Mouse (Mus musculus) left cerebral cortex, postnatal 4 days (tissue): ENCODE results near the gene Elk4. TPM values are rescaled to one million over a fixed set of nuclear protein-coding genes. Genes with fewer than 3 reads are reported as not detected.

Source experiments
- DNase-seq: peaks from one replicate; pipeline ENCODE4 v3.0.0-alpha.2; 2022
- intact Hi-C: fragments of 180-260 bp; cut with DNase I; formaldehyde crosslinking; loops from one replicate; pipeline ENCODE4 v1.15.1; 2025
- total RNA-seq, 2 experiments: library from RNA; stranded (reverse); gene quantifications; 2 replicates each; pipeline ENCODE4 v1.2.3; 2021

The Elk4 gene
- 10 to 100 TPM; 53.0 to 56.1 TPM for total RNA-seq

DNA sequence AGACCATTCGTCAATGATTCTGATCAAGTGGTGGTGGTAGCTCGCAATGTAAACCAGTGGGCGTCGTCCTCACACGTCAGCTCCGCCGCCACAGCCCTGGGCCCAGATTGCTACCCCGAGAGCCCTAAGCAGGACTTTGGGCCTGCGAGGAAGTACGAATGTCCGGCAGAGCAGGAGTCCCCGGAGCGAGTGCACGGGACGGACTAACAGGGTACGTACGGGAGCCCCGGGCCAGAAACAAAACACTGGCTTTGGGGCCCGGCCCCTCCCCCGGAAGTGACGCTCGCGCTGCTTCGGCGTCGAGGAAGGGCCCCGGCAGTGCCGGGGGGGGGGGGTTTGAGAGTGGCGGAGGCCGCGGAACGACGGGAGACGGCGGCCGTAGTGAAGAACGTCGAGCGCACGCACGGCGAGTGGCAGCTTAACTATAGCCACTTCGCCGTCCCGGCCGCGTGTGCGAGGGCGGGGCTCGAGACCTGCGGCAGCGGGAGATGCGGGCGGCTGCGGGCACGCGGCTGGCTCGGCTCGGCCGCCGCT, at the start of gene Elk4:
Gene Elk4 (plus strand): TSS at position 326 of the 534 bp plus-strand sequence.
- DNase-seq = peak; percentile 89
- intact Hi-C loops = no loop called here

GRCm38 (mm10) chr1:131961004-131961403, 46.4 kb upstream of the Elk4 start:
- no peak for DNase-seq
- intact Hi-C loops = no loop called here

- intact Hi-C loops = no loop called here
These were observed 44.8 kb upstream of the Elk4 start, which contains the start of gene Slc45a3 for GRCm38 (mm10) chr1:131962606-131963084. Slc45a3 (plus strand) TSS chr1:131962967.

DNA sequence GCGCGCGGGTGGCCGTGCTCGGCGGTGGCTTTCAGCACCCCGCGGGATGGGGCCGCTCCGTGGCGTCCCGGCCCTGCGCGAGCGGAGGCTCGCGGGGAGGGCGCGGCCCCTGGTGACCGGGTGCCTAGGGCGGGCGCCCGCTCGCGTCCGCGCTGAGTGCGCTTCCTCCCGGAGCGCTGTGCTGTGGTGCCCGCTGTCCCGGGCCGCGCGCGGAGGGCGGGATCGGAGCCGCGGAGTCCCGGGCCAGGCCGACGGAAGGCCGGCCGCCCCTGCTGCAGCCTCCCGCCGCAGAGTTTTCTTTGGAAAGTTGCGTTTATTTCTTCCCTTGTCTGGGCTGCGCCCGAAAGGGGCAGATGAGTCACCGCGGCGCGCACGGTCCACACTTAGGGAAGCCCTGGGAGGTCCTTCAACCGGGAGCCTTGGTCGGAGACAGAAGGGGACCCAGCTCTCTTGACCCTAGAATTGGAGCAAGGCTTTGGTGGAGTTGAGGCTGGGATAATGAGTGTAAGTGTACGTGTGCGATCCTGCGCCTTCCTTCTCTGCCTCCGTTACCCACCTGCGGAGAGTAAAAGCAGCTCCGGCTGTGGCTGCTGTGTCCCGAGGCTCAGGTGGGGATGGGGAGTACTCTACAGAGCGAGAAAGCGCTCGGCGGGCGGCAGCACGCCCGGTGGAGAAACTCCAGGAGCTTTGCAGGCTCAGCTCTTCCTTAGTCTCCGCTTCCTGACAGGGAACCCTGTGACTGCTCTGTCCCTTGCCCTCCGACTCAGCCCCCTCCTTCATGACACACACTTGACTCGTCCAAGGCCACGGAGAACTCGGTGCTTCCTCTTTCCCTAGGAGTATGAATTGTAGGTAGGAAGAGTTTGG, 44.1 kb upstream of the Elk4 start:
- intact Hi-C loops = no loop called here
- DNase-seq = no peak

More at GRCm38 (mm10) chr1:131962606-131963084, 44.8 kb upstream of the Elk4 start, which contains the start of gene Slc45a3:
- DNase-seq = no peak

DNA sequence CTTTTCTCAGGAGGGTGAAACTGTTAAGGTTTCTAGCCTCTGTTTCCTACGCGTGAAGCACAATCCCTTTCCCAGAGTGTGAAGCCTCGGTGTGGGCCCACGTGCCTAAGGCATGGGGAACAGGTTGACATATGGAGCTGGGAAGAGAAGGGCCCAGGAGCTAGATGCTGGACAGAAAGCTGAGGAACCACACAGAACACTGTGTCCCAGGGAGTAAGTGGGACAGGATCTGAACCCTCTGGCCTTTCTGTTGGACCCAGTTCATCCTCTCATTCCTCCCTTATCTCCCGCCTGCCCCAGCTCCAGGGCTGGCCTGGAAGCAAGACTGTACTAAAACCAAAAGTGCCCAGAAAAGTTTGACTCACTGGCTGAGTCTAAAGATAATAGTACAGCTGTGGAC, 43.3 kb upstream of the Elk4 start:
- intact Hi-C loops = no loop called here
- no peak for DNase-seq

- intact Hi-C loops = no loop called here
- DNase-seq = no peak
These were observed 42.8 kb upstream of the Elk4 start for GRCm38 (mm10) chr1:131964580-131964979.

- DNase-seq = no peak
- intact Hi-C loops = no loop called here
These were observed 41.6 kb upstream of the Elk4 start for GRCm38 (mm10) chr1:131965818-131966217.

- DNase-seq = no peak
- intact Hi-C loops = no loop called here
These were observed 40.1 kb upstream of the Elk4 start for GRCm38 (mm10) chr1:131967336-131967735.

DNA sequence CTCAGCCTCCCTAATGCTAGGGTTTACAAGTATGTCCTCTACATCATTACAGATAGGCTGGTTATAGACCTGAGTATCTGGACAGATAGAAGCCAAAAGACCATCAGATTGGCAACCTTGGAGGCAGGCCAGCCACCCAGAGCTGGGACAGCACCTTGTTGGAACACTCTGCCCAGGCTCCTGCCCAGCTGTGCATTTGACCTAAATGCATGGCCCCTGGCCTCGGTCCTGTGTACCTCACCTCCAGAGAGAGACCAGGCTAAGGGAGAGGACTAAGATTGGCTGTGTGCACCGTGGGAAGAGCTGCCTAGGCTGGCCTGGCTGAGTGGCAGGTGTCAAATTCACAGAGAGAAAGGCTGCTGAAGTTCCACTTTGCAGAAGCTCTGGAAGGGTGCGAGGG, 38.9 kb upstream of the Elk4 start:
- DNase-seq = no peak
- intact Hi-C loops = no loop called here

- DNase-seq = no peak
- intact Hi-C loops = no loop called here
These were observed 38.4 kb upstream of the Elk4 start for GRCm38 (mm10) chr1:131968983-131969382.

GRCm38 (mm10) chr1:131969825-131970224, 37.6 kb upstream of the Elk4 start:
- intact Hi-C loops = no loop called here
- no peak for DNase-seq

GRCm38 (mm10) chr1:131970322-131970660, 37.1 kb upstream of the Elk4 start:
- no peak for DNase-seq
- intact Hi-C loops = no loop called here

- intact Hi-C loops = no loop called here
- no peak for DNase-seq
These were observed 36.5 kb upstream of the Elk4 start for GRCm38 (mm10) chr1:131970661-131971520.

DNA sequence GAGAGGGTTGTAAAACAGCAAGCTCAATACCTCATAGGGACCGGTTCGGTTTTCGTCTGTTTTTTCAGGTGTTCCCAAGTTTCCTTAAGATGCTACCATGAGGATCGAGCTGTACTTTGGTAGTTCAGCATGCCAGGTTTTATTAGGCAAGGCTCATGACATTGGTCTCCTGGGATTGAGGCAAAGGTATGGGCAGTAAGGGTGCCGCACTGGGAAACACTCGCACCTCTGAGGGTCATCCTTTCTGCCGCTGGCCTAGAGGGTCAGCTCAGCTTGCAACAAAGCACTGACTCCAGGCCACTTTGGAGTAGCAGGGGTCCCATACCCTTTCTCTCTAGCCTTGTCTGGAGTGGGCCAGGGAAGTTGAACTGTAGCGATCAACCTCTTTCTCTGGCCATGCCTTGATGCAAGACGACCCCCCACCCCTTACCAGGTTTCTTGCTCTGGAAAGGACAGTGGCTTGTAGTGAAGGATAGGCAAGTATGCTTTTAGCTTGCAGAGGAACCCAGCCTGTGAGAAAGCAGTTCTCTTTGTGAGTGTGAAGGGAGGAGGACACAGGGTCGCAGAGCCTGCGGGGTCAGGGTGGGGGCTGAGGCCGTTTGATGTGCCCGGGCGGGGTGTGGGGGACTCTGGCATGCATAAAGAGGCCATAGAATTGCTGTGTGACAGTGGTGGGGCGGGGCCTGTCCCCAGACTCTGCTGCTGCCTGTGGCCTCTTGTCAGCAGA, 35.5 kb upstream of the Elk4 start:
- DNase-seq = no peak
- intact Hi-C loops = no loop called here

GRCm38 (mm10) chr1:131972498-131973334, 34.7 kb upstream of the Elk4 start:
- intact Hi-C loops = no loop called here
- no peak for DNase-seq

- DNase-seq = no peak
- intact Hi-C loops = no loop called here
These were observed 33.4 kb upstream of the Elk4 start for GRCm38 (mm10) chr1:131973991-131974390.

GRCm38 (mm10) chr1:131976886-131977285, 30.5 kb upstream of the Elk4 start:
- DNase-seq = no peak
- intact Hi-C loops = no loop called here

- intact Hi-C loops = loop anchor here (5.0 to 10.0 kb wide), 2 partner anchors 132 to 374 kb away; no protein-coding TSS in a partner anchor
- DNase-seq = no peak
These were observed 26.9 kb upstream of the Elk4 start for GRCm38 (mm10) chr1:131980471-131980870.

DNA sequence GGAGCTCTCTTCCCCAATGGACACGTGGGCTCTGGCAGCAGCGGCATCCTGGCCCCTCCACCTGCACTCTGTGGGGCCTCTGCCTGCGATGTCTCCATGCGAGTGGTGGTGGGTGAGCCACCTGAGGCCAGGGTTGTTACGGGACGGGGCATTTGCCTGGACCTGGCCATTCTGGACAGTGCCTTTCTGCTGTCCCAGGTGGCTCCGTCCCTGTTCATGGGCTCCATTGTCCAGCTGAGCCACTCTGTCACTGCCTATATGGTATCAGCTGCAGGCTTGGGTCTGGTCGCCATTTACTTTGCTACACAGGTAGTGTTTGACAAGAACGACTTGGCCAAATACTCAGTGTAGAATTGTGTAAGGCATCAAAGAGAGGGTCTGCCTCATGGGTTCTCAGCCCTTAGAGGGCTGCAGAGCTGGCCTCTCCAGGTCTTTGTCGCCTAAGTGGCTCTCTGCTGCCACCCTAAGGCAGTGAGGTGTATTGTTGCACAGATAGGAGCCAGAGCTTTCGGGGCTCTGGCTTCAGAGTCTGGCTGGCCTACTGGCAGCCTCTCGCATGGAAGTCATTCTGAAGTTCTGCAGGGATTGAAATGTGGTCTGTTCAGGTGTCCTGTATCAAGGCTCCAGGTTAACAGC, 25.9 kb upstream of the Elk4 start:
- peak; percentile 80 for DNase-seq
- intact Hi-C loops = loop anchor here (5.0 to 10.0 kb wide), 2 partner anchors 131 to 373 kb away; no protein-coding TSS in a partner anchor
